Mouse (Mus musculus) spleen, postnatal 4 days (tissue): ENCODE measurements around the gene Ptrh1.

Experiments
- DNase-seq, 2 experiments: peaks; one replicate each; pipeline ENCODE4 v3.0.0; 2022; ENCODE audit warnings: low spot score in 2 of 2

Gene Ptrh1

DNA sequence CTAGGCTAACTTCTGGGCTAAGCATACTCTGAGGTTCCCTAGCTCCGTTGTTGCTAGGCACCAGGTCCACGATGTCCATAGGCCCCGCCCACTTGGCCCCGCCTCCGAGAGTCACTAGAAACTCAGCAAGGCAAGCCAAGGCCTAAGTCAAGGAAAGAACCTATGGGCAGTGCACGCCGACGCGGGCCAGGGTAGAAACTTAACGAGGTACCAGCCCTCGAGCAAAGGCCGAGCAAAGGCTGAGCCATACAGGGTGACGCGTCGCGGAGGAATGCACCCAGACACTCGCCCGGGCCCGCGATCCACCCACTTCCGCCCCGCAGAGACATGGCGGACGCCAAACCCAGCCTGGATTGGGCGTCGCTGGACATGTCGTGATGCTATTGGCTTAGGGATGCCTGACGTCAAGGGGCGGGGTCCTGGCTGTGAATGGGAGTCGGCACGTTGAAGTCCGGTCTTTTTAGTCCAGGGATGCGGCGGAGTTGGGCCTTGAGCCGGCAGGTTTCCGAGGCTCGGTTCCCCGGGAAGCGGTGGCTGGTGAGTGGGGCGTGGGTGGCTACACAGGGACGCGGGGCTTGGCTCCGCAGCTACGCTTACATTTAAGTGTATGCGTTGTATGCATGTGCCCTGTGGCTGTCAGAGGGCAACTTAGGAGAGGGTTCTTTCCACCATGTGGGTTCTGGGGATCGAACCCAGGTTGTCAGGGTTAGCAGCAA, at the start of gene Ptrh1, which contains the start of gene Ttc16:
Gene Ptrh1, plus strand, starts transcription at position 428 of the 716 bp plus-strand sequence.
Gene Ttc16, minus strand, starts transcription at position 275 of the 716 bp plus-strand sequence.
- DNase-seq, result peak; percentile 95 to 96

DNA sequence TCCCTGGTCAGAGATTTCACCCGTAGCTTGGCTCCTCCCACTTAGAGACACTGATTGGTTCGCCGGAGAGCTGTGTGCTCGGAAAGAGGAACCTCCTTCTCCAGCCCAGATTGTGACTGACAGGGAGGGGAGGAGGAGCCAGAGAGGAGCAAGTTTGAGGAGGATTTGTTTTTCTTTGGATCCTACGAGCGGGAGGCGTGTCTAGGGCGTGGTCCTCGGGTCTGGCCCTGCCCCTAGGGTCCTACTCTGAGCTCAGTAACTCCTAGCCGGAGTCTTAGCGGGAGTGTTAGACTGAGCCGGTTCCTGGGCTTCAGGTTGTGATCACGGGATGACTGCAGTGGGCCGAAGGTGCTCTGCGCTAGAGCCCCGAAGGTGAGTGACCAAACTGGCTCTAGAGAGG, 48.2 kb upstream of the Ptrh1 start:
- DNase-seq, result peak; percentile 72 to 79

DNA sequence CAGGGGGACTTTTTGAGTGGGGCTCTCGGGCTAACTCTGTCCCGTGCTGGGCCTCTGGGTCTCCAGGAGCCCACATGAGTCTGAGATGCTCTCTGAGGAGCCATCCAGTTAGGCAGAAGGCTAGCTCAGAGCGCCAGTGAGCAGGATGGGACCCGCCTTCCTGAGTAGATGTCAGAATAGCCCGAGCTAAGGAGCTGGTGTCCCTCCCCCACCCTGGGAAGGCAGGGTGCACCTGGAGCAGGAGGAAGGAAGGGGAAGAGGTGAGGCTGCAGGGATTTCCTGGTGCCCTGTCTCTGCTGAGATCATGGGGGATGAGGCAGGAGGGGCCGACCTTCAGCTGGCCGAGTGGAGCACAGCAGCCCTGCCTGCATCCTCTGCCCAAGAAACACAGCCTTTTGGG, 47.1 kb upstream of the Ptrh1 start:
- no peak for DNase-seq

DNA sequence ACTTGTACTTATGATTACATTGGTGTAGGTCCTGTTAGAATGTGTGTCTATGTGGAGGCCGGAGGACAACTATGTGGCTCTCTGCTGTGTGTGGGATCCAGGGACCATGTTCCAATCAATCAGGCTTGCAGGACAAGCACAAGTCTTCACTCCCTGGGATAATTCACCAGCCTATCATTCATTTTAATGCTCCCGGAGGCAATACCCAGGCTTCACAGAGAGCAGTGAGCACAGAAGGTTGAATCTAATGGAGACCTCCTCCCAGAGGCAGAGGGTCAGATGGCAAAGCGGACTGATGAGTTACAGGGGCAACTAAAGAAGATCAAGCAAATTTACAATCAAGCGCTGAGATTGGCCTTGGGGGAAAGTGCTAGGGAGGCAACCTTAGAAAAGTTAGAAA, 46.0 kb upstream of the Ptrh1 start:
- DNase-seq, result no peak

DNA sequence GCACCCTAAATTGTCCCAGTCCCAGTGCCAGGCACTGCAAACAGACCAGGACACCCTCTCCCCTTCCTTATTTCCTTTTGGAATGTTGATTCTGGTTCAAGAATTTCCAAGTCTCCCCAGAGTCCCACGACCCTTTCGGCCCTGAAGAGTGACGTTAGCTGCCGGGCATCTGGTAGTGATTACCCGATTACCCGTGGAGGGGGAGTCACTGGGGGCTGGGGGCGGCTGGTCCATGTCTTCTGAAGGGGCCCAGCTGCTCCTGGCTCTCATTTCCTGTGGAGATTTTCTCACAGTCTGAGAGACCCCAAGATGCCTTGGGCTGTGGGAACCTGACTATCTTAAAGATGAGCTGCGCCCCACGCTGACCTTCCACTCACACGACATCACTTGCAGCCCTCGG, 44.7 kb upstream of the Ptrh1 start:
- DNase-seq, result no peak

DNA sequence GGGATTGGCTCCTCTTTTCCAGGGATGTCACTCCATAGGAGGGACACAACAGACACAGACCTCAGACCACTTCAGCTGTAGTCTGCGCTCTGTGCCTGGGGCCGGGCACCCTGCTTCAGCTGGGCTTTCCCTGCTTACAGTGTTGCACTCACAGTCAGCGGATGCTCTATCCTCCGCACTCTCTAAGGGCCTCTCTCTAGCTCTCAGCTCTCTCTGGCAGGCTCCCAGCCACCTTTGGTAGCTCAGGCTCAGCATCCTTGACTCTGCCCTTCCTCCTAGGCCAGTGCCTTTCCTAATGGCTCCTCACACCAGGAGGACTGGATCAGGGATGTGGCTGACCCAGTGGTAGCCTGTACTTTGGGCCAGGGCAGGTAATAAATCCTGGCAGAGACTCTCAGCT, 43.7 kb upstream of the Ptrh1 start:
- no peak for DNase-seq

DNA sequence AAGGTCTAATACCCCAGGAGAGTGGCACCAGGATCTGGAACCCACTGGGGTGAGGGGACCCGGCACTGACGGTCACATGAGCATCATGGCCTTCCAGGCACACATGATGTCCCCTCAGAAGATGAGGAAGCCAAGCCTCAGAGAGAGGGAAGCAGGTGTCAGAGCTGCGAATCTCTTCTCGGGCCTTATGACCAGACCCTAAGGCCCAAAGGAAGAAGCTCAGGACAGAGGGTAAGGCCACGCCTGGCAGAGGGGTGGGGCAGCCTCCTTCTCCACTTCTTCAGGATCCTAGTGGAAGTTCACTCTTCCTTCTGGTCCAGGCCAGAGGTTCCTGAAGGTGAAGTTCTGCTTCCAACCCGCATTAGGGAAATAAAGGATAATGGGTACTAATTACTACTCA, 42.9 kb upstream of the Ptrh1 start:
- DNase-seq, result no peak

DNA sequence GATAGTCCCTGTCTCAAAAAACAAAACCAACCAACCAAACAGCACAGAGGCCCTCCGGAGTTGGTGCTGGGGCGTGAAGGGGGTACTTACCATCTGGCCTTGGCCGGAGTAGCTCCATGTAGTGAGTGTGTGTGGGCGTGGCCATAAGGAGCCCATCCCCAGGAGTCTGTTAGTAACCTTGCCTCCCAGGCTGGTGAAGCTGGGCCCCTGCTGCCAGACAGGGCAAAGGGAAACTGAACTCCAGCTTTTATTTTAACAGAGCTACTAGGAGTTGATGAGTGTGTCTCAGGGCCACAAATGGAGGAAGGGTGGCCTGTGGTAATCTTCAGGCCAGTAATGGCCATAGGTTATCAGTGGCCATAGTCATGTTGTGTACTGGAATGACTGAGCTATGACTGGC, 41.1 kb upstream of the Ptrh1 start:
- DNase-seq, result no peak

DNA sequence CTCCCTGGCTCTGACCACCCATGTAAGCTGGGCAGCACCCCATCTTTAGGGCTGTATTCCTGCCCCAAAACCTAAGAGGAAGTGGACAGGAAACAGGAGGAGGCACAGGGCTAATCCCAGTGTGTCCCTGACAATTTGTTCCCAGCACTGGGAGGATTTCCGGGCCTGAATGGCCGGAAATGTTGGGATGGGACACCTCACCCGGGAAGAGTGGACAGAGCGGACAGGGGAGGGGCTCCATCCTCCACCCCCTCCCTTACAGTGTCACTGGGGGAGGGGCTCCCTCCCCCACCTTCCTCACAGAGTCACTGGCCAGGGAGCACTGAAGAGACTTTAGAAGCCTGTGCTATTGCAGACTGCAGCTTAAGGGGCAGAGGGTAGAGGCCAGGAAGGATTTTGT, 40.7 kb upstream of the Ptrh1 start:
- DNase-seq, result no peak

DNA sequence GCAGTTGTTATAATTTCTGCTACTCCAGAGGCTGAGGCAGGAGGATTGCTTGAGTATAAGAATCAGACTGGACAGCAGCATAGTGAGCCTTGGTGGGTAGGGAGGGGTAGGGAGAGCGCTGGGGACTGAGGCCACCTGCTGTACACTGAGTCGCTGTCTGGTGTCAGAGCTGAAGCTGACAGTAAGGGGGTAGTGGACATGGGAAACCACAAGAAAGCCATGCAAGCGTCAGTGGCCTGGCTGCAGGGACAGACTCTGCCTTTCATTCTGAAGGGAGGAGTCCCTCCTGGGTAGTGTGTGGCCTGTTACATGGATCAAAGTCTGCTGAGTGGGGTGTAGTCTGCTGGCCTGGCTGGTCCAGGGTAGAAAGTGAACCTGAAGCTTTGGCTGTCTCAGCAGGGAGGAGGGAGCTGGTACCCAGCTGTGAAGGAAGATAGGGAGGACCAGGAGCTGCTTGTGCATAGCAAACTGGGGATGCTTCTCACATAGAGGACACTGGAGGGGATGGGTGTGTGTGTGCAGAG, 39.2 kb upstream of the Ptrh1 start:
- DNase-seq, result no peak

DNA sequence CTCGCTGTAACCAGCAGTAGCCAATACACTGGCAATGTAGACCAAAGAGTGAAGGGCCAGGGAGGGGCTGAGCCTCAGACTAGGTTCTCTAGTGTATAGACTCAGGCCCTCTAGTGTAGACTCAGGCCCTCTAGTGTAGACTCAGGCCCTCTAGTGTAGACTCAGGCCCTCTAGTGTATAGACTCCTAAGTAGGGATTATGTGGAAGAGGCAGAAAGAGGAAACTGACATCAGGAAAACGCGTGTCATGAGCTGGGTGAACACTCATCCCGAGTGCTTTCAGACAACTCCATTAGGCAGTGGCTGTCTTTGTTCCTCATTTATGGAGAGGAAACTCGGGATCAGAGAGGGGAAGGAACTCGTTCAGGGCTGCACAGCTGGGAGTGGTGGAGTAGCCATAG, 38.6 kb upstream of the Ptrh1 start:
- no peak for DNase-seq

DNA sequence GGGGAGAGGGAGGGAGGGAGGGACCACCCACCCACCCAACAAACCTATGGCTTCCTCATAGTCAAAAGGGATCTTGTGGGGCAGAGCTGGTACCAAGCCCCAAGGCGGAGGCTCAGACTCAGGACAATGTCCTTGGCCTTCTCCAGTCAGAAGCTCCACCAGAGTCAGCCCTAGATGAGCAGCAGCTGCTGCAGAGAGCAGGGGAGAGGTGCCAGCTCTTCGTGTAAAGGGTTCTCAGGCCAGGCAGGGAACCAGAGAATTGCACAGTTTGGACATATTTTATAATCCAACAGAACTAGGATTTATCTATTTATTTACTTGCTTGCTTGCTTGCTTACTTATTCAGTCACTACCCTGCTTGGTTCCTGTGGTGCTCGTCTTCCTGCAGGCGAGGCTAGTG, 36.3 kb upstream of the Ptrh1 start:
- no peak for DNase-seq

DNA sequence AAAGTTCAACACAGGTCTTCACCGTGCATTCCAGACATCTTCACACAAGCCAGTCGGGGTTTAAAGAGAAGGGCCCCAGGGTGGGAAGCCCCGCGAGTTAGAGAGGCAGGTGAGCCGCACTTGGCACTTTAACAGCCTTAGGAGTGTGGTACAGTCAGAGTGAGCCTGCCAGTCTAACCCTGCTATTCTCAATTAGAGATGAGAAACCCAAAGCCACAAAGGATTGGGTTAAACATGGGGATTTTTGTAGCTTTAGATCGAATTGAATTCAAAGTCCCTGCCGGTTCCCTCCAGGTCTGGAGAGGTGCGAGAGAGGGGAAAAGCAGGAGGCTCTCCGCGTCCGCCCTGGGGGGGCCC, 34.7 kb upstream of the Ptrh1 start, which contains the start of gene 6330409D20Rik:
Gene 6330409D20Rik, minus strand, starts transcription at position 101 of the 357 bp plus-strand sequence.
- no peak for DNase-seq

DNA sequence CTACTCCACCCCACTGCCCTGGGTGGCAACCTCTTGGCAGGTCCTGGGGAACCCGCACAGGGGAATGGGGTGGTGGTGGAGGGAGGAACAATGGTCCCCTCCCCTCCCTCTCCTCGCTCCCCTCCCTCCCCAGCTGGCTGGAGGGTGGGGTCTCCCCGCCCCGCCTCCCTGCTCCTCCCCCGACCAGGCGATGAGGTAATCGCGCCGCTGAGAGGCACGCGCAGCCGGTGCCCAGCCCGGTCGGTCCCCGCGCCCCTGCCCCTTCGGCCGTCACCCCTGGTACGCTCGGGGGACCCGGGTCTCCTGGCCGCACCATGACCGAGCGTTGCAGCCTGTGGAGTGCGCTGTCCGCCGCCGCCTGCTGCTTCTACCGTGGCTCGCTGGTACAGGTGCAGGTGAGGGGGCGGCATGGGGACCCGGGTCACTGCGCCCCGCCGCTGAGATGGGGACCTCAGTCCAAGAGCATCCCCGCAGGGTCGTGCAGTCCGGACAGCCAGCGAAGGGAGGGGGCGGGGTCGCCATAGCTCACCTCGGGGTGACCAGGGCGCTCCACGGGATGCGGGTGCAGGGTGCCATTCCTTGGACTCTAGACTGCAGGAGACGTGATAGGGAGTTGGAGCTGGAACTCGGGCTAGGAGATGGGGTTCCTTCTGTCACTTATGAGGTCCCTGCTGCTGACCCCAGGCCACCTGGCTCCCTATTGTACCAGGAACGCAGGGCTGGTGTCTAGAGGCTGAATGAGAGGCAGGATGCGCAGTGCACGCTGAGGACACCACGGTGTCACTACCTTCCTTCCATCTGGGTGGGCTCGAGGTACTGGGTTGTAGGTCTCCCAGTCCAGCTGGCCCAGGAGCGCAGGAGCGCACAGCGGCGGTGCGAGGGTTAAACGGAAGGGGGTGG, 34.1 kb upstream of the Ptrh1 start:
- no peak for DNase-seq

DNA sequence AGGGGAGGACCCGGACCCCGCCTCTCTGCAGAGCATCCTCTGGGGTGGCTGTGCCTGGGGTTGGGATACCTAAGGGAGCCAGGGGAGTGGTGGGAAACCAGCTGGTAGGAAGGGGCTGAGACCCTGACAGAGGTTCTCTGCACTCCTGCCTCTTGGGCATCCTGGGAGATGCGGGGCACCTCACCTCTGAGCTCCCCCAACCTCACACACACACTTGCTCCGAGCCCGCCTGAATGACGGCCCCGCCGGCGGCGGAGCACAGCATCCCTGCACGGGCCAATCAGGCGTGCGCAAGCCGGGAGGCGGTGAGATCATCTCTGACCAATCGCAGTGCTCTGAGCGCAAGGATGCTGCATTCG, 33.4 kb upstream of the Ptrh1 start:
- no peak for DNase-seq

DNA sequence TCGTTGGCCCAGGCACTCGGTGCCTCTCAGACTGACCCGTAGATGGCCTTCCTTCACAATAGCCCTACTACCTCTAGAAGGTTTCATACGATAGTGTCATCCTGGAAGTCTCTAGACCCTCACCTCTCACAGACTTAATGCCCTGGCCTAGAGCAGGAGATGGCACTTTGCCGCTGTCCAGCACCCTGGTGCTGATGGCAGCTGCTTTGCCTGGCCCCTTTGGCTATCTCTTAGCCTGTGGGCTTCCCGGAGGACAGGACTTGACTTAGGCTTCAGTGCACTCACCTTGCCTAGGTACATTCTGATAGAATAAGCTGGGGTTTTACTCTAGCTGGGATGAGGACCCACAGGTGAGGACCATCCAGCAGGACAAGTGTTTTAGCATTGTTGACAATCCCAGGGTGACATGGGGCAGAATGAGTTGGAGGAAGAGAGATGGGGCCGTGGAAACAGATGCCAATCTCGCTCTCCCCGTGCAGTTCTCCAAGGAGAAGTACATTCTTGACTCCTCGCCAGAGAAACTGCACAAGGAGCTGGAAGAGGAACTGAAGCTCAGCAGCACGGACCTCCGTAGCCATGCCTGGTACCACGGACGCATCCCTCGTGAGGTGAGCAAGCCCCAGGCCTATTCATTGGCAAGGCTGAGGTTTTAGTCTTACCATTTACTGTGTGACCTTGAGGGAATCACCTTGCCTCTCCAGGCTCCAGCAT, 31.2 kb upstream of the Ptrh1 start:
- no peak for DNase-seq

DNA sequence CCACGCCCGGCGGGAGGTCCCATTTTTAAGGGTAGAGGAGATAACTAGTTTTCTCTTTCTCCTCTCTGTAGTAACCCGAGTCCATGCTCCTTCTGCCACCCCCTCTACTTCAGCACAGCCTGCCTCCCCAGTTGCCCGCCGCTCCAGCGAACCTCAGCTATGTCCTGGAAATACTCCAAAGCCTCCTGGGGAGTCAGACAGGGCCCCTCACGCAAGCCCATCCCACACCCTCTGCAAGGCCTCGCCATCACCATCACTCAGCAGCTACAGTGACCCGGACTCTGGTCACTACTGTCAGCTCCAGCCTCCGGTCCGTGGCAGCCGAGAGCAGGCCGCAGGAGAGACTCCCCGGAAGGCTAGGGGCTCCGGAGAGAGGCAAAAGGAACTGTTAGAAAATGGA, 26.5 kb upstream of the Ptrh1 start:
- no peak for DNase-seq

DNA sequence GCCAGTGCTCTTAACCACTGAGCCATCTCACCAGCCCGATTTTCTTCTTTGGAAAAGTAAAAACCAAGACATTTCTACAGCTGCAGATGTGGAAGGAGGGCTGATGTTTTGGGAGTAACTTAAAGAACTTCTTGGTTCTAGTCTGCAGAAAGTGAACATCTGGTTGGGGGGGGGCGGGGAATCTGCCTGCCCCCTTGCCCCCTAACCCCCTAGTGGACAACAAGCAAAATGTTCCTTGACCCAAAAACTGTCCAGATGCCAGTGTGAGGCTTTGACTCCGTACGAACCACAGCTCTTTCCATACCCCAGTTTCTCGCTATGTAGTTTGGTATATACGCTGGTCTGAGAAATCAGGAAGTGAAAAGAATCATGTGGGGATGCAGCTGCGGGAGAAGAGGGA, 25.4 kb upstream of the Ptrh1 start:
- no peak for DNase-seq

DNA sequence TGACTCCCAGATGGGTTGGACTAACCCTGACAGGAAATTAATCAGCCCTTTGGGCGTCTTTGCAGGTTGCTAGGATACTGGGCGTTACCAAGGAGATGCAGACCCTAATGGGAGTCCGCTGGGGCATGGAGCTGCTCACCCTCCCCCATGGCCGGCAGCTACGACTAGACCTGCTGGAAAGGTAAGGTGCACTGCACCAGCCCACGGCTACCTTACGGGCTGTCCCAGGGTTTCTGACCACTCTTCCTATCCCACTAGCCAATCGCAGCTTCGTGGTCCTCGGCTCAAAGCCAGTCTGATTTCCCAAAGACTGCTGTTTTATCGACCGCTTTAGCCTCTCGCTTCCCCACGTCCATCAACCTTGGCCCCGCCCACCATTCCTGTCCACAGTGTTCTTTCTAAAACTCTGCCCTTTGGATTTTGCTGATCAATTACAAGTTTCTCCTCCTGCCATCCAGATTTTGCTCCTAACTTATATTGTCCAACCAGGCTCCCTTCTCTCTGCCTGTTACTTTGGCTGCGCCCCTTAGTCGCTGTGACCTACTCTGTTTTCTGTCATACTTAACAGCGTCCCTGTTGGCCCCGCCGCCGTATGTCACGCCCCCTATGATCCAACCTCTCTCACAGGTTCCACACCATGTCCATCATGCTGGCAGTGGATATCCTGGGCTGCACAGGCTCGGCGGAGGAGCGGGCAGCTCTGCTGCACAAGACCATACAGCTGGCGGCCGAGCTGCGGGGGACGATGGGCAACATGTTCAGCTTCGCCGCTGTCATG, 24.5 kb upstream of the Ptrh1 start:
- no peak for DNase-seq

DNA sequence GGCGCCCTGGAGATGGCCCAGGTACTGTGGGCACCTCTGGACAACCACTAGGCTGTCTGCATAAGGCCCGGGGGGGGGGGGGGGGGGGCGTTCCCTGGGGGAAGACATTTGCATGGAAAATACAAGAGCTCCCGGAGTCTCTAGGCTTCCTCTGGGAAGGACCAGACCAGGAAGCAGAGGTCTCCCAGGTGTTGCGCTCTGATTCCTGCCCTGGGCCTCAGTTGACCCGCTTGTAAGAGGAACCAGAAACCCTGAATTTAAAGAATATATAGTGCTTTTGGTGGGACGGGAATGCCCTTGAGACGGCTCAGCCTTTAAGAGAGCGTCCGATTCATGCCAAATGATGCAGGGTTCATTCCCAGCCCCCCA, 23.9 kb upstream of the Ptrh1 start:
- no peak for DNase-seq

DNA sequence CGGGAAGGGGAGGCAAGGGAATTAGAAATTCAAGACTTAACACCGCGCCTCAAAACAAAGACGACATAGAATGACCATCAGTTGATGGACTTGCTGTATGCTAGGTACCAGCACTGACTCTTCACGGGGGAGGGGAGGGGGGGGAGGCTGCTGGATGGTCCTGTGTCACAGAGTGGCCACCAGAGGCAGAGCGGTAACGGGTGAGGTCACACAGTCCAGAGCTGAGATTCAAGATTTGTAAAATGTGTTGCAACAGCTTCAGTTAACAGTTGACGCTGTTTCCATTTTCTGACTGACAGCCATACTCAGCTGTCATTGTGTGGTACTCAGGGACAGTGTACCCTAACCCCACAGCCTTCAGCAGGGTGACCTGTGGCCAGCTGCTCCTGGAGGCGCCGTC, 23.4 kb upstream of the Ptrh1 start:
- no peak for DNase-seq

DNA sequence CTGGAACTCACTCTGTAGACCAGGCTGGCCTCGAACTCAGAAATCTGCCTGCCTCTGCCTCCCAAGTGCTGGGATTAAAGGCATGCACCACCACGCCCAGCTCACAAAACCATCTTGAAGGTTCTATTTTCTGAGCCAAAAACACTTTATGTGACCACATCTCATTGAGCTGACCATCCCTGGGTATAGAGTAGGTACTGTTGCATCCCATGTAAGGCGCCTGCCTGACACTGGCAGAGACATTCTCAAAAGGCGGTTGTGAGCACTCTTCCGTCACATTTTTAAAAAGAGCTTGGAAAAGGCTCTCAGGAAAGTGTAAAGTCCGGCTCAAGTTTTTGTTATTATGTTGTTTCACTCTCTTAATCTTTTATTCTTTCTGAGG, 18.9 kb upstream of the Ptrh1 start:
- no peak for DNase-seq
